Mouse (Mus musculus): Measurements from ENCODE around the gene Ccni. TPM values are rescaled to one million over a fixed set of nuclear protein-coding genes. Genes with fewer than 3 reads are reported as not detected.

Ccni gene
- polyA plus RNA-seq, 1 experiment = 214 TPM

DNA sequence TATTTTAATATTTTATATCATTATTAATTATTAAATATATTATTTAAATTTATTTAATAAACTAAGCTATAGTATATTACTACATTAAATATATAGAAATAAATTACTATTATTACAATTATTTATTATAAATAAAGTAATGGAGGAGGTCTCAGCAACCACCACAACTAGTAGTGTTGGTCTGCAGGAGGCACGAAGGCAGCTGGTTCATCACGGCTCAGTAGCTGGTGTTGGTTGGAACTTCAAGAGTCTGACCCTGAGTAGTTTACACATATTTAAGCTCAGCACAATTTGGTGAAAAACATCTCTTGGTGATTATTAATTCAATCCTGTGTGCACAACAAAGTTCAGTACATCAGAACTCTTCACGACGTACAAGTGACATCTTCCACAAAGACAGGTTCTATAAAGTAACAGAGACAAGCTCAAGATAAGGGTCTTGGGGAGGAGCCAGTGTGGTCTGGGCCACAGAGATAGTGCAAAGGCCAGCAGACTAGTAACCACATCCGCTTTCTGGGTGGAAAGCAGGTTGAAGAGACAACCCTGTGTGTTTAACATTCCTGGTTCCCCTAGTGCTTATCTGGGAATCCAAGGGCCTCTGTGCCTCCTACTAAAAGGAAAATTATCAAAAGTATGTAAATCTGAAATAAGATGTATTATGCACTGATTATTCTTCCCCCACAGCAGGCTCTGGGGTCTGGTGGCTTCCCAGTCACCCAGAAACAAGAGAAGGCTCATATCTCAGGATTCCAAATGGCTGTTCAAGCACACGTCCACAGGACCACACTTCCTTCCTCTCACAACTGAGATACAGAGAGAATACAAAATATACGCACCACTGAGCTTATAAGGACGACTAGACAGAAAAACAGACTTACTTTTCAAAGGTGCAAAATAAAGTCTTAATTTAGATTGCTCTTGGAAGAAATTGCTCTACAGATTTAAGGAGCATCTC lies 33.6 kb upstream of the Ccni start:
- no peak overlapping the region for H3K4me3 ChIP-seq (ENCODE audit: low read depth, low read length)
- no peak overlapping the region for H3K27ac ChIP-seq (ENCODE audit: insufficient read depth, low read length)
- TF ChIP-seq EP300 (IDR thresholded peaks at IDR 0.05; ENCODE audit: insufficient read depth, low read depth, low read length) (no peak), POLR2A (IDR thresholded peaks at IDR 0.05; ENCODE audit: insufficient read depth, low read length) (no peak), CTCF (IDR thresholded peaks at IDR 0.05; ENCODE audit: low read depth, low read length) (no peak)
- H3K9ac ChIP-seq (ENCODE audit: low read depth, poor library complexity, severe bottlenecking) = no peak overlapping the region
- no peaks in the 10 kb centered on the region for H3K36me3 ChIP-seq (ENCODE audit: control insufficient read depth, insufficient read depth, low read length, poor library complexity, severe bottlenecking)
- H3K9me3 ChIP-seq (replicated peaks; ENCODE audit: control insufficient read depth, insufficient read depth, low read length, poor library complexity, severe bottlenecking) = no peaks in the 10 kb centered on the region
- H3K4me1 ChIP-seq (ENCODE audit: control insufficient read depth, insufficient read depth, low read length) = no peaks in the 10 kb centered on the region
- H3K27me3 ChIP-seq (ENCODE audit: control insufficient read depth, insufficient read depth, low read length, poor library complexity, severe bottlenecking) = no peaks in the 10 kb centered on the region; the same call in none of the 2 replicates

DNA sequence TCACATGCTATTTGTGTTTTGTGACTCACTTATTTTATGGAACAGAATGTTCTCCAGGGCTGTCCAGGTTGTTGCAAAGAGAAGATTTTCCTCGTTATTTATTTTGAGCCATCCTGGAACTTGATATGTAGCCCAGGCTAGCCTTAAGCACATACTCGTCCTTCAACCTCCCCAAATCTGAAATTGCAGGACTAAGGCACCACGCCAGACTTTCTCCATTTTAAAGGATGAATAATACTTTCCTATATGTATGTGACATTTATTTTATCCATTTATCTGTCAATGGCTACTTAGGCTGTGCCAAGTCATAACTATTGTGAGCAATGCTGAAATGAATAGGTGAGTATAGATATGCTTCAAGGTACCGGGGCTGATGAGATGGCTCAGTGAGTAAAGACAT lies 30.2 kb upstream of the Ccni start:
- H3K4me3 ChIP-seq (ENCODE audit: low read depth, low read length) = no peak overlapping the region
- H3K36me3 ChIP-seq (ENCODE audit: control insufficient read depth, insufficient read depth, low read length, poor library complexity, severe bottlenecking) = no peaks in the 10 kb centered on the region
- TF ChIP-seq EP300 (IDR thresholded peaks at IDR 0.05; ENCODE audit: insufficient read depth, low read depth, low read length) (no peak), CTCF (IDR thresholded peaks at IDR 0.05; ENCODE audit: low read depth, low read length) (no peak), POLR2A (IDR thresholded peaks at IDR 0.05; ENCODE audit: insufficient read depth, low read length) (no peak)
- no peak overlapping the region for H3K9ac ChIP-seq (ENCODE audit: low read depth, poor library complexity, severe bottlenecking)
- no peaks in the 10 kb centered on the region; the same call in none of the 2 replicates for H3K27me3 ChIP-seq (ENCODE audit: control insufficient read depth, insufficient read depth, low read length, poor library complexity, severe bottlenecking)
- no peaks in the 10 kb centered on the region for H3K4me1 ChIP-seq (ENCODE audit: control insufficient read depth, insufficient read depth, low read length)
- H3K9me3 ChIP-seq (replicated peaks; ENCODE audit: control insufficient read depth, insufficient read depth, low read length, poor library complexity, severe bottlenecking) = no peaks in the 10 kb centered on the region
- no peak overlapping the region for H3K27ac ChIP-seq (ENCODE audit: insufficient read depth, low read length)

DNA sequence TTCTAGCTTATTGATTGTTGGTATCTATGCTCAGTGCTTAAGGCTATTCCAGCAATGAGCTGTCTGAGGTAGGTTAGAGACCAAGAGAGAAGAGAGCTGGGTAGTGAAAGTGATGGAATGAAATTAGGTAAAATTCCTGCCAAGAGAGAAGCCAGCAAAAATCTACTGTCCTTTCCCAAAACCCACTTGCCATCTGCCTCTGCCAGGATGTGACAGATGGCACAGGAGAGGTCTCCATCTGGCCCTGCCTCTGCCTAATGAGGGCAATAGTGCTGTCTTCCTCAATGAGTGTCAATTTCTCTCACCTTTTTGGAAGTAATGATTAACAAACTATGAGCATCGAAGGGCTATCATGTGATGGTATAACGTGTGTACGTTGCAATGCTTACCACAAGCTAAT lies 29.6 kb upstream of the Ccni start:
- TF ChIP-seq EP300 (IDR thresholded peaks at IDR 0.05; ENCODE audit: insufficient read depth, low read depth, low read length) = no peak
- no peak for TF ChIP-seq POLR2A (IDR thresholded peaks at IDR 0.05; ENCODE audit: insufficient read depth, low read length)
- TF ChIP-seq CTCF (IDR thresholded peaks at IDR 0.05; ENCODE audit: low read depth, low read length) = no peak
- H3K36me3 ChIP-seq (ENCODE audit: control insufficient read depth, insufficient read depth, low read length, poor library complexity, severe bottlenecking) = no peaks in the 10 kb centered on the region
- no peaks in the 10 kb centered on the region; the same call in none of the 2 replicates for H3K27me3 ChIP-seq (ENCODE audit: control insufficient read depth, insufficient read depth, low read length, poor library complexity, severe bottlenecking)
- H3K27ac ChIP-seq (ENCODE audit: insufficient read depth, low read length) = no peak overlapping the region
- no peak overlapping the region for H3K4me3 ChIP-seq (ENCODE audit: low read depth, low read length)
- H3K9me3 ChIP-seq (replicated peaks; ENCODE audit: control insufficient read depth, insufficient read depth, low read length, poor library complexity, severe bottlenecking) = no peaks in the 10 kb centered on the region
- H3K9ac ChIP-seq (ENCODE audit: low read depth, poor library complexity, severe bottlenecking) = no peak overlapping the region
- no peaks in the 10 kb centered on the region for H3K4me1 ChIP-seq (ENCODE audit: control insufficient read depth, insufficient read depth, low read length)

DNA sequence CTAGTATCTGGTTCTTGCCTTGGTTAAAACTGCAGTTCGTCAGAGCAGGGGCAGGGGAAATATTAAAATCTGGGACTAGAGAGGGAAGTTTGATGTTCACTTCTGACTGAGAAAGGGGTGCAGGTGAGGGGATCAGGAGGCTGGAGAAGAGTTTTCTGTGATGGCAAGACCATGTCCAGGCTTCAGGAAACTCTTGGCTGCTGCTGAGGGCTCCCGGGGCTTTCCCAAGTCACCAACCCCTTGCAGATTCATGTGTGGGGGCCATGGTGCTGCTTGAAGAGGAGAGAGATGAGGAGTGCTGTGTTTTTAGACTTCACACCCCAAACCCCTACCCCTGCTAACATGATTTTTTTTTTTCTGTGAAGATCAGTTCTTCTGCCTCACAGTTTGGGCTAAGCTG lies 28.3 kb upstream of the Ccni start:
- H3K4me3 ChIP-seq (ENCODE audit: low read depth, low read length) = no peak overlapping the region
- H3K4me1 ChIP-seq (ENCODE audit: control insufficient read depth, insufficient read depth, low read length) = no peaks in the 10 kb centered on the region
- H3K9me3 ChIP-seq (replicated peaks; ENCODE audit: control insufficient read depth, insufficient read depth, low read length, poor library complexity, severe bottlenecking) = no peaks in the 10 kb centered on the region
- H3K27ac ChIP-seq (ENCODE audit: insufficient read depth, low read length) = no peak overlapping the region
- H3K27me3 ChIP-seq (ENCODE audit: control insufficient read depth, insufficient read depth, low read length, poor library complexity, severe bottlenecking) = no peaks in the 10 kb centered on the region; the same call in none of the 2 replicates
- H3K9ac ChIP-seq (ENCODE audit: low read depth, poor library complexity, severe bottlenecking) = no peak overlapping the region
- H3K36me3 ChIP-seq (ENCODE audit: control insufficient read depth, insufficient read depth, low read length, poor library complexity, severe bottlenecking) = no peaks in the 10 kb centered on the region
- no peak for TF ChIP-seq POLR2A (IDR thresholded peaks at IDR 0.05; ENCODE audit: insufficient read depth, low read length)
- TF ChIP-seq CTCF (IDR thresholded peaks at IDR 0.05; ENCODE audit: low read depth, low read length) = no peak
- TF ChIP-seq EP300 (IDR thresholded peaks at IDR 0.05; ENCODE audit: insufficient read depth, low read depth, low read length) = no peak

DNA sequence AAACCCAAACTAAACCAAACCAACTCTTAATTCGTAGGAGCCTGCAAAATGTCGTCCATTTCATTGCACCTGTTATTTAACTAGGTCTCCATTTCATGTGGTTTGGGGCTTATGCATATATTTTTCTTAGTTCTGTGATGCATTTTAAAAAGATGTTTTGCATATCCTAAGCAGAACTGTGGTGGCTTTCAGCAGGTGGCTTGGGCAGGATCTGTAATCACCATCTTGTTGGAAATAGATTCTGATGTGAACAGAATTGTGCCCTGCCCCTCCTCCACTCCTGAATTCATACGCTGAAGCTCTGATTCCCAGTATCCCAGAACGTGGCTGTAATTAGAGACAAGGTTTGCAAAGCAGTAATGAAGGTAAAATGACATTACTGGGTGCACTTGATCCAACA lies 27.8 kb upstream of the Ccni start:
- H3K9me3 ChIP-seq (replicated peaks; ENCODE audit: control insufficient read depth, insufficient read depth, low read length, poor library complexity, severe bottlenecking) = no peaks in the 10 kb centered on the region
- H3K9ac ChIP-seq (ENCODE audit: low read depth, poor library complexity, severe bottlenecking) = no peak overlapping the region
- no peaks in the 10 kb centered on the region for H3K36me3 ChIP-seq (ENCODE audit: control insufficient read depth, insufficient read depth, low read length, poor library complexity, severe bottlenecking)
- H3K27me3 ChIP-seq (ENCODE audit: control insufficient read depth, insufficient read depth, low read length, poor library complexity, severe bottlenecking) = no peaks in the 10 kb centered on the region; the same call in none of the 2 replicates
- TF ChIP-seq POLR2A (IDR thresholded peaks at IDR 0.05; ENCODE audit: insufficient read depth, low read length) (no peak), EP300 (IDR thresholded peaks at IDR 0.05; ENCODE audit: insufficient read depth, low read depth, low read length) (no peak), CTCF (IDR thresholded peaks at IDR 0.05; ENCODE audit: low read depth, low read length) (no peak)
- H3K4me3 ChIP-seq (ENCODE audit: low read depth, low read length) = no peak overlapping the region
- no peak overlapping the region for H3K27ac ChIP-seq (ENCODE audit: insufficient read depth, low read length)
- no peaks in the 10 kb centered on the region for H3K4me1 ChIP-seq (ENCODE audit: control insufficient read depth, insufficient read depth, low read length)

DNA sequence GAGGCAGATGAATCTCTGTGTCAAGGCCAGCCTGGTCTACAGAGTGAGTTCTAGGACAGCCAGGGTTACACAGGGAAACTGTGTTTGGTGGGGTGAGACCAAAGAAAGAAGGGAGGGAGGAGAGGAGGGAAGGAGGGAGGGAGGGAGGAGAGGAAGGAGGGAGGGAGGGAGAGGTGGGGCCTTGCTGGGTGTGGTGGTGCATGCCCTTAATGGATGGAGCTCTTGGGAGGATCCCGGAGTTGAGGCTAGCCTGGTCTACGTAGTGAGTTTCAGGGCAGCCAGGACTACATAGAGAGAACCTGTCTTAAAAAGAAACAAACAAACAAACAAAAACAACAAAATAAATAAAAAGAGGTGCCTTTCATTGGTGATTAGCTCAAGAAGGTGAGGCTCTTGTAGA lies 26.5 kb upstream of the Ccni start:
- H3K27ac ChIP-seq (ENCODE audit: insufficient read depth, low read length) = no peak overlapping the region
- TF ChIP-seq POLR2A (IDR thresholded peaks at IDR 0.05; ENCODE audit: insufficient read depth, low read length) (no peak), CTCF (IDR thresholded peaks at IDR 0.05; ENCODE audit: low read depth, low read length) (no peak), EP300 (IDR thresholded peaks at IDR 0.05; ENCODE audit: insufficient read depth, low read depth, low read length) (no peak)

More for the DNA sequence above, 26.5 kb upstream of the Ccni start:
- Histone ChIP-seq H3K36me3 (ENCODE audit: control insufficient read depth, insufficient read depth, low read length, poor library complexity, severe bottlenecking) (no peaks in the 10 kb centered on the region), H3K4me3 (ENCODE audit: low read depth, low read length) (no peak overlapping the region), H3K9me3 (replicated peaks; ENCODE audit: control insufficient read depth, insufficient read depth, low read length, poor library complexity, severe bottlenecking) (no peaks in the 10 kb centered on the region), H3K27me3 (ENCODE audit: control insufficient read depth, insufficient read depth, low read length, poor library complexity, severe bottlenecking) (no peaks in the 10 kb centered on the region; the same call in none of the 2 replicates), H3K9ac (ENCODE audit: low read depth, poor library complexity, severe bottlenecking) (no peak overlapping the region), H3K4me1 (ENCODE audit: control insufficient read depth, insufficient read depth, low read length) (no peaks in the 10 kb centered on the region)
